In the genomic region with DNA sequence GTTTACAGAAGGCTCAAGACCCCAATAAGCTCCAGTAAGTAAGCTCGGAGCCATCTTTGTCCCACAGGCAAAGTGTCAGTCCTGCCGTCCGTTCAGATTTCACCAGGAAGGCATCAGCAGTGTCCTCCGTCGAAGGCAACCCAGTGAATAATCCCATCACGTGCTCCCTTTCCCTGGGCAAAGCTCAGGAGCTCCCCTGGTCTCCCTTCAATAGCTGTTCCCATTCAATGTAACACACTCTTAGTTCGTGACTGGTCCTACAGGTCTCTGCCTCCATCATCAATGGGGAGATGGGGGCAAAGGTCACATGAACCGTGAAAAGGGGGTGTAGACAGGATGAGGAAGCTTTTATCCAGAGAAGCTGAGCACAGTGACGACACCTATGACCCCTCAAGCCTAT, we compare ENCODE assay signal across 22 mouse cellular contexts.
DNase-seq lines count a peak whose midpoint lies in the region; ATAC-seq and TF ChIP-seq lines count a peak whose summit lies in the region.
"Had no signal": no experiment of that assay in that cellular context is flagged by ENCODE, and none has a peak within 500 bp of the region (broad histone marks: within the 10 kb centered on the region; RNA-seq: fewer than 3 reads in every experiment).

No protein-coding gene starts in this region.

- dilution Hi-C loops in CH12.LX (cut with MboI; ENCODE audit: extremely low pct_ligation_motif_present, extremely low pct_unique_long_range_greater_than_20kb, low sequenced_read_pairs) = no loop called here

- 81% methylated on average over 9 of the region's 9 CpGs for WGBS in heart, embryonic 12.5 days
- WGBS in heart, adult 2 months = 89% methylated on average over 9 of the region's 9 CpGs
- 37% methylated on average over 9 of the region's 9 CpGs for WGBS in midbrain, embryonic 11.5 days
- WGBS in midbrain, embryonic 16.5 days = 45% methylated on average over 9 of the region's 9 CpGs

- DNase-seq in heart, adult 11 months = peak; percentile 91
- DNase-seq in heart, adult 2 months = no peak
- DNase-seq in heart, postnatal 4 days = no peak
- DNase-seq in midbrain, embryonic 11.5 days (ENCODE audit: low spot score, missing footprints) = peak; percentile 66
- DNase-seq in CH12.LX (ENCODE audit: extremely low read depth) = no peak
- DNase-seq: adrenal gland, adult 2 months; adrenal gland, adult 8-10 months; adrenal gland, postnatal 10 days; adrenal gland, postnatal 14 days; adrenal gland, postnatal 25 days; adrenal gland, postnatal 36 days; B cell, adult 2 months; cerebellum, adult 11 months; cerebellum, adult 11-12 months; cerebellum, adult 18-20 months; cerebellum, adult 2 months had no signal

- H3K4me2 ChIP-seq in heart, embryonic 12.5 days = no peak overlapping the region
- H3K4me2 ChIP-seq in midbrain, embryonic 11.5 days = no peak overlapping the region
- H3K4me2 ChIP-seq in midbrain, embryonic 16.5 days (ENCODE audit: low read length) = no peak overlapping the region
- H3K4me2 ChIP-seq in CH12.LX (ENCODE audit: insufficient read depth, low read depth, poor library complexity, severe bottlenecking) = no peak overlapping the region

- no peaks in the 10 kb centered on the region for H3K27me3 ChIP-seq in heart, embryonic 12.5 days (replicated peaks)
- no peaks in the 10 kb centered on the region for H3K27me3 ChIP-seq in heart, adult 2 months (ENCODE audit: control insufficient read depth, insufficient read depth, low read length)
- no peaks in the 10 kb centered on the region for H3K27me3 ChIP-seq in midbrain, embryonic 11.5 days (ENCODE audit: control insufficient read depth, insufficient read depth, low read length)
- no peaks in the 10 kb centered on the region for H3K27me3 ChIP-seq in midbrain, embryonic 16.5 days (ENCODE audit: control insufficient read depth, insufficient read depth, low read depth, low read length)
- no peaks in the 10 kb centered on the region for H3K27me3 ChIP-seq in CH12.LX (replicated peaks)
- H3K27me3 ChIP-seq: Patski had no signal

- H3K9me3 ChIP-seq in heart, embryonic 12.5 days (replicated peaks) = no peaks in the 10 kb centered on the region
- H3K9me3 ChIP-seq in midbrain, embryonic 11.5 days (ENCODE audit: control insufficient read depth, low read length) = no peaks in the 10 kb centered on the region
- H3K9me3 ChIP-seq in midbrain, embryonic 16.5 days (replicated peaks; ENCODE audit: control insufficient read depth, low read length, poor library complexity, severe bottlenecking) = no peaks in the 10 kb centered on the region
- H3K9me3 ChIP-seq in CH12.LX (replicated peaks; ENCODE audit: low read length) = no peaks in the 10 kb centered on the region

- in situ Hi-C loops in CH12.LX (cut with MboI; ENCODE audit: low pct_ligation_motif_present, low pct_unique_long_range_greater_than_20kb, low sequenced_read_pairs) = loop anchor here (10.0 kb wide), 1 partner anchor 103 kb away; no protein-coding TSS in a partner anchor

- no peak for TF ChIP-seq POLR2A in heart, adult 2 months (IDR thresholded peaks at IDR 0.05; ENCODE audit: insufficient read depth, low read depth, low read length)
- TF ChIP-seq POLR2A in CH12.LX (IDR thresholded peaks at IDR 0.05; ENCODE audit: low read depth, low read length) = no peak

- no peak for ATAC-seq in heart, embryonic 12.5 days (ENCODE audit: insufficient number of reproducible peaks, low FRiP score)
- no peak for ATAC-seq in midbrain, embryonic 11.5 days (ENCODE audit: low FRiP score)
- no peak for ATAC-seq in midbrain, embryonic 16.5 days
- no peak for ATAC-seq in CD4-positive, CD25-positive, alpha-beta regulatory T cell, adult 4 months
- ATAC-seq: activated CD4-positive, CD25-positive, alpha-beta regulatory T cell, adult 4 months; Patski had no signal

- intact Hi-C loops in heart, adult 2 months (cut with DNase I) = loop anchor here (2.0 to 5.0 kb wide), 2 partner anchors 17 to 36 kb away; no protein-coding TSS in a partner anchor

- TF ChIP-seq CTCF in heart, adult 2 months (IDR thresholded peaks at IDR 0.05) = no peak
- TF ChIP-seq CTCF in CH12.LX (conservative IDR thresholded peaks at IDR 0.05 in 1 of 2, IDR thresholded peaks at IDR 0.05 in 1 of 2; ENCODE audit: low read depth in 2 of 2, low read length in 2 of 2) = no peak

- no peak for TF ChIP-seq RAD21 in CH12.LX (IDR thresholded peaks at IDR 0.05; ENCODE audit: low read depth, low read length)

- TF ChIP-seq EP300 in heart, adult 2 months (IDR thresholded peaks at IDR 0.05; ENCODE audit: insufficient read depth, low read depth, low read length) = no peak
- no peak for TF ChIP-seq EP300 in CH12.LX (IDR thresholded peaks at IDR 0.05; ENCODE audit: low read length)

- H3K27ac ChIP-seq in heart, embryonic 12.5 days (ENCODE audit: poor library complexity, severe bottlenecking) = no peak overlapping the region
- H3K27ac ChIP-seq in heart, adult 2 months = peak overlapping the region; percentile 76
- H3K27ac ChIP-seq in midbrain, embryonic 11.5 days (ENCODE audit: low read depth, low read length) = no peak overlapping the region
- no peak overlapping the region for H3K27ac ChIP-seq in midbrain, embryonic 16.5 days (ENCODE audit: low read length)
- H3K27ac ChIP-seq in CH12.LX (ENCODE audit: insufficient read depth, low read depth) = peak overlapping the region; percentile 73

- H3K4me1 ChIP-seq in heart, embryonic 12.5 days (replicated peaks) = no peaks in the 10 kb centered on the region
- H3K4me1 ChIP-seq in heart, adult 2 months (ENCODE audit: control insufficient read depth, insufficient read depth, low read length) = peaks cover 13% of the 10 kb centered on the region
- no peaks in the 10 kb centered on the region for H3K4me1 ChIP-seq in midbrain, embryonic 11.5 days (ENCODE audit: control insufficient read depth, insufficient read depth, low read length)
- H3K4me1 ChIP-seq in midbrain, embryonic 16.5 days (ENCODE audit: control insufficient read depth, insufficient read depth, low read length) = no peaks in the 10 kb centered on the region
- H3K4me1 ChIP-seq in CH12.LX (ENCODE audit: control insufficient read depth in 1 of 2, insufficient read depth in 2 of 2) = peaks cover 26 to 73% of the 10 kb centered on the region in 2 experiments

- no peaks in the 10 kb centered on the region for H3K79me2 ChIP-seq in heart, adult 2 months (replicated peaks; ENCODE audit: control insufficient read depth, insufficient read depth, low read length)
- H3K79me2 ChIP-seq in CH12.LX (replicated peaks; ENCODE audit: control insufficient read depth, extremely low read depth, insufficient read depth, poor library complexity, severe bottlenecking) = peaks cover 49% of the 10 kb centered on the region

- H3K9ac ChIP-seq in heart, embryonic 12.5 days = no peak overlapping the region
- H3K9ac ChIP-seq in heart, adult 2 months (ENCODE audit: low read depth, low read length) = no peak overlapping the region
- no peak overlapping the region for H3K9ac ChIP-seq in midbrain, embryonic 11.5 days (ENCODE audit: low read length)
- no peak overlapping the region for H3K9ac ChIP-seq in midbrain, embryonic 16.5 days (ENCODE audit: low read depth, low read length)
- no peak overlapping the region for H3K9ac ChIP-seq in CH12.LX (ENCODE audit: insufficient read depth, low read depth)

- peaks cover 9% of the 10 kb centered on the region; the same call in 1 of the 2 replicates for H3K36me3 ChIP-seq in heart, embryonic 12.5 days
- H3K36me3 ChIP-seq in heart, adult 2 months (ENCODE audit: control insufficient read depth, insufficient read depth, low read length) = peaks cover 9% of the 10 kb centered on the region
- no peaks in the 10 kb centered on the region for H3K36me3 ChIP-seq in midbrain, embryonic 11.5 days (ENCODE audit: control insufficient read depth, insufficient read depth, low read length)
- H3K36me3 ChIP-seq in midbrain, embryonic 16.5 days (ENCODE audit: control insufficient read depth, insufficient read depth, low read length) = no peaks in the 10 kb centered on the region
- peaks cover 57 to 71% of the 10 kb centered on the region in 2 experiments for H3K36me3 ChIP-seq in CH12.LX (replicated peaks in 1 of 2; ENCODE audit: control insufficient read depth in 1 of 2, insufficient read depth in 1 of 2, low read length in 1 of 2)
- H3K36me3 ChIP-seq: G1E had no signal

- H3K4me3 ChIP-seq in heart, embryonic 12.5 days = no peak overlapping the region
- H3K4me3 ChIP-seq in heart, adult 2 months = no peak overlapping the region
- no peak overlapping the region for H3K4me3 ChIP-seq in midbrain, embryonic 11.5 days (ENCODE audit: low read depth, low read length)
- no peak overlapping the region for H3K4me3 ChIP-seq in midbrain, embryonic 16.5 days (ENCODE audit: low read depth, low read length)
- H3K4me3 ChIP-seq in CH12.LX (replicated peaks in 1 of 3; ENCODE audit: low read depth in 2 of 3, low read length in 2 of 3, poor library complexity in 1 of 3) = no peak overlapping the region

TF ChIP-seq in CH12.LX, 34 proteins besides CTCF, POLR2A, EP300 and RAD21:
- no peak for TF ChIP-seq MYC (IDR thresholded peaks at IDR 0.05; ENCODE audit: low read depth, low read length)
- TF ChIP-seq ZMIZ1 (IDR thresholded peaks at IDR 0.05; ENCODE audit: low read depth, low read length) = no peak
- TF ChIP-seq ZKSCAN1 (IDR thresholded peaks at IDR 0.05; ENCODE audit: borderline replicate concordance, low read depth, low read length) = no peak
- no peak for TF ChIP-seq PAX5 (IDR thresholded peaks at IDR 0.05; ENCODE audit: low read length)
- no peak for TF ChIP-seq IRF4 (IDR thresholded peaks at IDR 0.05; ENCODE audit: low read depth, low read length)
- TF ChIP-seq SMC3 (IDR thresholded peaks at IDR 0.05; ENCODE audit: low read depth, low read length) = no peak
- TF ChIP-seq ZC3H11A (IDR thresholded peaks at IDR 0.05; ENCODE audit: low read depth, low read length) = no peak
- TF ChIP-seq UBTF (IDR thresholded peaks at IDR 0.05; ENCODE audit: low read depth, low read length) = no peak
- no peak for TF ChIP-seq SIN3A (IDR thresholded peaks at IDR 0.05; ENCODE audit: low read length)
- TF ChIP-seq USF1 (IDR thresholded peaks at IDR 0.05; ENCODE audit: low read depth, low read length) = no peak
- no peak for TF ChIP-seq TBP (conservative IDR thresholded peaks at IDR 0.05; ENCODE audit: low read depth, low read length)
- TF ChIP-seq USF2 (conservative IDR thresholded peaks at IDR 0.05; ENCODE audit: low read depth, low read length) = no peak
- TF ChIP-seq MAFK (IDR thresholded peaks at IDR 0.05; ENCODE audit: insufficient replicate concordance, low read length) = no peak
- no peak for TF ChIP-seq JUN (IDR thresholded peaks at IDR 0.05; ENCODE audit: insufficient read depth, low read depth, low read length)
- TF ChIP-seq MXI1 (IDR thresholded peaks at IDR 0.05; ENCODE audit: low read depth, low read length) = no peak
- TF ChIP-seq ELF1 (IDR thresholded peaks at IDR 0.05; ENCODE audit: low read depth, low read length) = no peak
- no peak for TF ChIP-seq NELFE (IDR thresholded peaks at IDR 0.05; ENCODE audit: low read depth, low read length)
- no peak; the same call in 1 of the 2 replicates for TF ChIP-seq POLR2AphosphoS2 (IDR thresholded peaks at IDR 0.05; ENCODE audit: low read depth, low read length)
- TF ChIP-seq E2F4 (IDR thresholded peaks at IDR 0.05; ENCODE audit: insufficient replicate concordance, low read depth, low read length) = no peak
TF ChIP-seq in CH12.LX: peak in this region for 0.

Comparison
In these comparisons a context has a peak if more than half of its experiments do, and no peak if none do; other contexts are left out.
1. DNase-seq: peak in heart, adult 11 months (single experiment) and midbrain, embryonic 11.5 days (single experiment); none in heart, adult 2 months (0 of 2), heart, postnatal 4 days (single experiment) and CH12.LX (single experiment).
2. H3K27ac ChIP-seq: peak in heart, adult 2 months (single experiment) and CH12.LX (single experiment); none in heart, embryonic 12.5 days (single experiment), midbrain, embryonic 11.5 days (single experiment) and midbrain, embryonic 16.5 days (single experiment).